Comparison of ENCODE assay signal across 12 mouse cellular contexts in genomic region chr8:115374957-115375356, GRCm38 (mm10).
DNase-seq lines count a peak whose midpoint lies in the region; ATAC-seq and TF ChIP-seq lines count a peak whose summit lies in the region.
"Had no signal": no experiment of that assay in that cellular context is flagged by ENCODE, and none has a peak within 500 bp of the region (broad histone marks: within the 10 kb centered on the region; RNA-seq: fewer than 3 reads in every experiment).

No protein-coding gene starts in this region.

- peak overlapping the region; percentile 70 for H3K27ac ChIP-seq in forebrain, embryonic 15.5 days (replicated peaks)
- no peak overlapping the region for H3K27ac ChIP-seq in forebrain, embryonic 10.5 days
- H3K27ac ChIP-seq in hindbrain, embryonic 11.5 days (ENCODE audit: low read depth, low read length), result no peak overlapping the region
- no peak overlapping the region for H3K27ac ChIP-seq in hindbrain, embryonic 16.5 days (ENCODE audit: low read depth, low read length)
- peak overlapping the region; percentile 47 for H3K27ac ChIP-seq in midbrain, embryonic 10.5 days (replicated peaks)
- no peak overlapping the region for H3K27ac ChIP-seq in midbrain, embryonic 14.5 days (replicated peaks; ENCODE audit: low read depth, low read length)
- H3K27ac ChIP-seq in forebrain, postnatal 0 days (ENCODE audit: low read depth, low read length), result peak overlapping the region; percentile 57; the same call in 1 of the 2 replicates
- H3K27ac ChIP-seq: embryonic facial prominence, embryonic 12.5 days; liver, embryonic 13.5 days had no signal

- H3K9me3 ChIP-seq in forebrain, embryonic 15.5 days, result no peaks in the 10 kb centered on the region
- H3K9me3 ChIP-seq in forebrain, embryonic 10.5 days, result no peaks in the 10 kb centered on the region
- H3K9me3 ChIP-seq in hindbrain, embryonic 11.5 days (ENCODE audit: control insufficient read depth, low read length), result no peaks in the 10 kb centered on the region
- no peaks in the 10 kb centered on the region for H3K9me3 ChIP-seq in hindbrain, embryonic 16.5 days (ENCODE audit: control insufficient read depth, low read length)
- no peaks in the 10 kb centered on the region for H3K9me3 ChIP-seq in midbrain, embryonic 10.5 days (replicated peaks)
- no peaks in the 10 kb centered on the region for H3K9me3 ChIP-seq in midbrain, embryonic 14.5 days (ENCODE audit: control insufficient read depth, low read length)
- no peaks in the 10 kb centered on the region for H3K9me3 ChIP-seq in forebrain, postnatal 0 days (ENCODE audit: low read length)
- H3K9me3 ChIP-seq: embryonic facial prominence, embryonic 12.5 days; liver, embryonic 13.5 days had no signal

- no peaks in the 10 kb centered on the region for H3K27me3 ChIP-seq in forebrain, embryonic 15.5 days
- H3K27me3 ChIP-seq in forebrain, embryonic 10.5 days (ENCODE audit: poor library complexity, severe bottlenecking), result no peaks in the 10 kb centered on the region
- H3K27me3 ChIP-seq in hindbrain, embryonic 11.5 days (ENCODE audit: control insufficient read depth, insufficient read depth, low read length), result no peaks in the 10 kb centered on the region
- no peaks in the 10 kb centered on the region for H3K27me3 ChIP-seq in hindbrain, embryonic 16.5 days (replicated peaks; ENCODE audit: control insufficient read depth, insufficient read depth, low read length)
- no peaks in the 10 kb centered on the region for H3K27me3 ChIP-seq in midbrain, embryonic 10.5 days (ENCODE audit: low read depth, poor library complexity, severe bottlenecking)
- no peaks in the 10 kb centered on the region for H3K27me3 ChIP-seq in midbrain, embryonic 14.5 days (ENCODE audit: control insufficient read depth, insufficient read depth, low read length)
- no peaks in the 10 kb centered on the region for H3K27me3 ChIP-seq in forebrain, postnatal 0 days (ENCODE audit: insufficient read depth, low read length)
- H3K27me3 ChIP-seq: embryonic facial prominence, embryonic 12.5 days; liver, embryonic 13.5 days had no signal

- WGBS in forebrain, embryonic 15.5 days, result 16% methylated on average over 4 of the region's 4 CpGs
- WGBS in forebrain, embryonic 10.5 days, result 62% methylated on average over 4 of the region's 4 CpGs
- 38% methylated on average over 4 of the region's 4 CpGs for WGBS in hindbrain, embryonic 11.5 days
- 9% methylated on average over 4 of the region's 4 CpGs for WGBS in hindbrain, embryonic 16.5 days
- WGBS in midbrain, embryonic 10.5 days, result 64% methylated on average over 4 of the region's 4 CpGs
- 17% methylated on average over 4 of the region's 4 CpGs for WGBS in midbrain, embryonic 14.5 days
- WGBS in forebrain, postnatal 0 days, result 15% methylated on average over 4 of the region's 4 CpGs

- no peaks in the 10 kb centered on the region for H3K36me3 ChIP-seq in forebrain, embryonic 15.5 days
- no peaks in the 10 kb centered on the region for H3K36me3 ChIP-seq in forebrain, embryonic 10.5 days (replicated peaks)
- no peaks in the 10 kb centered on the region for H3K36me3 ChIP-seq in hindbrain, embryonic 11.5 days (ENCODE audit: control insufficient read depth, insufficient read depth, low read length)
- no peaks in the 10 kb centered on the region for H3K36me3 ChIP-seq in hindbrain, embryonic 16.5 days (ENCODE audit: control insufficient read depth, insufficient read depth, low read length)
- no peaks in the 10 kb centered on the region for H3K36me3 ChIP-seq in midbrain, embryonic 10.5 days
- H3K36me3 ChIP-seq in midbrain, embryonic 14.5 days (ENCODE audit: control insufficient read depth, insufficient read depth, low read length), result no peaks in the 10 kb centered on the region
- H3K36me3 ChIP-seq in forebrain, postnatal 0 days (ENCODE audit: insufficient read depth), result no peaks in the 10 kb centered on the region
- H3K36me3 ChIP-seq: embryonic facial prominence, embryonic 12.5 days; liver, embryonic 13.5 days had no signal

- H3K9ac ChIP-seq in forebrain, embryonic 15.5 days (replicated peaks), result no peak overlapping the region
- no peak overlapping the region for H3K9ac ChIP-seq in hindbrain, embryonic 11.5 days (ENCODE audit: low read depth, low read length)
- no peak overlapping the region for H3K9ac ChIP-seq in hindbrain, embryonic 16.5 days (ENCODE audit: low read depth, low read length)
- H3K9ac ChIP-seq in midbrain, embryonic 14.5 days (replicated peaks; ENCODE audit: low read length), result no peak overlapping the region
- no peak overlapping the region for H3K9ac ChIP-seq in forebrain, postnatal 0 days
- H3K9ac ChIP-seq: embryonic facial prominence, embryonic 12.5 days; liver, embryonic 13.5 days had no signal

- DNase-seq in forebrain, embryonic 10.5 days (ENCODE audit: extremely low spot score, low spot score), result no peak
- DNase-seq in hindbrain, embryonic 11.5 days (ENCODE audit: low spot score), result peak; percentile 28
- no peak for DNase-seq in midbrain, embryonic 10.5 days (ENCODE audit: low spot score)
- no peak for DNase-seq in midbrain, embryonic 14.5 days
- no peak for DNase-seq in forebrain, postnatal 0 days
- DNase-seq: gastrocnemius, postnatal 10 days; kidney, adult 8-10 months; liver, embryonic 13.5 days; thymus, adult 2 months had no signal

- peak; percentile 46 for ATAC-seq in forebrain, embryonic 15.5 days (replicated peaks)
- ATAC-seq in hindbrain, embryonic 11.5 days (ENCODE audit: low FRiP score), result no peak; the same call in 1 of the 2 replicates
- ATAC-seq in hindbrain, embryonic 16.5 days, result no peak
- ATAC-seq in midbrain, embryonic 14.5 days (ENCODE audit: low FRiP score, low TSS enrichment), result no peak
- peak; percentile 42; the same call in 1 of the 2 replicates for ATAC-seq in forebrain, postnatal 0 days

- TF ChIP-seq CTCF in forebrain, postnatal 0 days (IDR thresholded peaks at IDR 0.05; ENCODE audit: low read depth), result no peak

- H3K4me2 ChIP-seq in forebrain, embryonic 15.5 days (replicated peaks), result no peak overlapping the region
- H3K4me2 ChIP-seq in hindbrain, embryonic 11.5 days (replicated peaks; ENCODE audit: low read depth, low read length), result no peak overlapping the region
- H3K4me2 ChIP-seq in hindbrain, embryonic 16.5 days (ENCODE audit: low read length), result no peak overlapping the region
- H3K4me2 ChIP-seq in midbrain, embryonic 14.5 days (ENCODE audit: low read length), result no peak overlapping the region
- no peak overlapping the region for H3K4me2 ChIP-seq in forebrain, postnatal 0 days (ENCODE audit: low read depth)
- H3K4me2 ChIP-seq: embryonic facial prominence, embryonic 12.5 days; liver, embryonic 13.5 days had no signal

- no peak overlapping the region for H3K4me3 ChIP-seq in forebrain, embryonic 15.5 days
- no peak overlapping the region for H3K4me3 ChIP-seq in forebrain, embryonic 10.5 days
- H3K4me3 ChIP-seq in hindbrain, embryonic 11.5 days (ENCODE audit: low read depth, low read length), result no peak overlapping the region
- H3K4me3 ChIP-seq in hindbrain, embryonic 16.5 days (ENCODE audit: low read length), result no peak overlapping the region
- no peak overlapping the region for H3K4me3 ChIP-seq in midbrain, embryonic 10.5 days
- no peak overlapping the region for H3K4me3 ChIP-seq in midbrain, embryonic 14.5 days (replicated peaks; ENCODE audit: low read depth, low read length)
- no peak overlapping the region for H3K4me3 ChIP-seq in forebrain, postnatal 0 days (ENCODE audit: low read depth, low read length)
- H3K4me3 ChIP-seq: embryonic facial prominence, embryonic 12.5 days; liver, embryonic 13.5 days had no signal

- H3K4me1 ChIP-seq in forebrain, embryonic 15.5 days, result peaks cover 23% of the 10 kb centered on the region
- peaks cover 16% of the 10 kb centered on the region for H3K4me1 ChIP-seq in forebrain, embryonic 10.5 days
- no peaks in the 10 kb centered on the region for H3K4me1 ChIP-seq in hindbrain, embryonic 11.5 days (replicated peaks; ENCODE audit: control insufficient read depth, insufficient read depth, low read length)
- H3K4me1 ChIP-seq in hindbrain, embryonic 16.5 days (ENCODE audit: control insufficient read depth, insufficient read depth, low read depth, low read length), result peaks cover 8% of the 10 kb centered on the region
- H3K4me1 ChIP-seq in midbrain, embryonic 10.5 days, result peaks cover 19% of the 10 kb centered on the region
- H3K4me1 ChIP-seq in midbrain, embryonic 14.5 days (ENCODE audit: control insufficient read depth, insufficient read depth, low read length), result 0 out of 2 replicates have a peak, but pooled peaks cover 5% of the 10 kb centered on the region
- H3K4me1 ChIP-seq in forebrain, postnatal 0 days (ENCODE audit: insufficient read depth), result no peaks in the 10 kb centered on the region
- H3K4me1 ChIP-seq: liver, embryonic 13.5 days had no signal

Comparison
In these comparisons a context has a peak if more than half of its experiments do, and no peak if none do; other contexts are left out.
1. H3K27ac ChIP-seq: peak in forebrain, embryonic 15.5 days (single experiment), midbrain, embryonic 10.5 days (single experiment) and forebrain, postnatal 0 days (single experiment); none in forebrain, embryonic 10.5 days (single experiment), hindbrain, embryonic 11.5 days (single experiment), hindbrain, embryonic 16.5 days (single experiment) and midbrain, embryonic 14.5 days (single experiment).
2. ATAC-seq: peak in forebrain, embryonic 15.5 days (single experiment) and forebrain, postnatal 0 days (single experiment); none in hindbrain, embryonic 11.5 days (single experiment), hindbrain, embryonic 16.5 days (single experiment) and midbrain, embryonic 14.5 days (single experiment).